Mouse (Mus musculus) c-Kit-positive CD71-negative TER-119-negative erythroid progenitor cells, embryonic 14.5 days (primary cell): ENCODE results near the gene Usp46.

Experiments
- DNase-seq: peaks from one replicate; pipeline ENCODE4 v3.0.0-alpha.2; 2013; ENCODE audit warnings: low read depth

Usp46 gene

GRCm38 (mm10) chr5:74068714-74069321 lies 587 bp upstream of the Usp46 start:
- no peak for DNase-seq

- DNase-seq = no peak
Measured at GRCm38 (mm10) chr5:74067346-74067745, 885 bp downstream of the Usp46 start.

GRCm38 (mm10) chr5:74066416-74067115 lies 1.7 kb downstream of the Usp46 start:
- no peak for DNase-seq

- DNase-seq = no peak
Measured at GRCm38 (mm10) chr5:74065565-74066275, 2.5 kb downstream of the Usp46 start.

GRCm38 (mm10) chr5:74064844-74065243 lies 3.4 kb downstream of the Usp46 start:
- no peak for DNase-seq

GRCm38 (mm10) chr5:74063226-74063747 lies 4.9 kb downstream of the Usp46 start:
- DNase-seq = no peak

GRCm38 (mm10) chr5:74062266-74062665 lies 6.0 kb downstream of the Usp46 start:
- no peak for DNase-seq

GRCm38 (mm10) chr5:74061408-74062047 lies 6.7 kb downstream of the Usp46 start:
- DNase-seq = no peak

GRCm38 (mm10) chr5:74052171-74052909 lies 15.9 kb downstream of the Usp46 start:
- DNase-seq = no peak

GRCm38 (mm10) chr5:74051394-74052170 lies 16.6 kb downstream of the Usp46 start:
- DNase-seq = no peak

GRCm38 (mm10) chr5:74050903-74051302 lies 17.3 kb downstream of the Usp46 start:
- no peak for DNase-seq

- DNase-seq = no peak
Measured at GRCm38 (mm10) chr5:74048846-74049495, 19.3 kb downstream of the Usp46 start.

GRCm38 (mm10) chr5:74044591-74044990 lies 23.6 kb downstream of the Usp46 start:
- DNase-seq = no peak

GRCm38 (mm10) chr5:74042796-74043340 lies 25.4 kb downstream of the Usp46 start:
- DNase-seq = no peak

- DNase-seq = no peak
Measured at GRCm38 (mm10) chr5:74040541-74040940, 27.7 kb downstream of the Usp46 start.

GRCm38 (mm10) chr5:74035454-74035853 lies 32.8 kb downstream of the Usp46 start:
- DNase-seq = no peak

- no peak for DNase-seq
Measured at GRCm38 (mm10) chr5:74034177-74034576, 34.1 kb downstream of the Usp46 start.

GRCm38 (mm10) chr5:74029787-74030186 lies 38.4 kb downstream of the Usp46 start:
- no peak for DNase-seq

GRCm38 (mm10) chr5:74028691-74029479 lies 39.3 kb downstream of the Usp46 start:
- no peak for DNase-seq
